Mouse (Mus musculus) 3134 (cell line): ENCODE data around the gene Hmga1.

Experiments
- DNase-seq: peaks from one replicate; pipeline ENCODE4 v3.0.0-alpha.2; 2011; ENCODE audit warnings: low spot score; ENCODE audit not compliant: insufficient read length; ENCODE audit errors: extremely low read depth

Hmga1 gene

DNA sequence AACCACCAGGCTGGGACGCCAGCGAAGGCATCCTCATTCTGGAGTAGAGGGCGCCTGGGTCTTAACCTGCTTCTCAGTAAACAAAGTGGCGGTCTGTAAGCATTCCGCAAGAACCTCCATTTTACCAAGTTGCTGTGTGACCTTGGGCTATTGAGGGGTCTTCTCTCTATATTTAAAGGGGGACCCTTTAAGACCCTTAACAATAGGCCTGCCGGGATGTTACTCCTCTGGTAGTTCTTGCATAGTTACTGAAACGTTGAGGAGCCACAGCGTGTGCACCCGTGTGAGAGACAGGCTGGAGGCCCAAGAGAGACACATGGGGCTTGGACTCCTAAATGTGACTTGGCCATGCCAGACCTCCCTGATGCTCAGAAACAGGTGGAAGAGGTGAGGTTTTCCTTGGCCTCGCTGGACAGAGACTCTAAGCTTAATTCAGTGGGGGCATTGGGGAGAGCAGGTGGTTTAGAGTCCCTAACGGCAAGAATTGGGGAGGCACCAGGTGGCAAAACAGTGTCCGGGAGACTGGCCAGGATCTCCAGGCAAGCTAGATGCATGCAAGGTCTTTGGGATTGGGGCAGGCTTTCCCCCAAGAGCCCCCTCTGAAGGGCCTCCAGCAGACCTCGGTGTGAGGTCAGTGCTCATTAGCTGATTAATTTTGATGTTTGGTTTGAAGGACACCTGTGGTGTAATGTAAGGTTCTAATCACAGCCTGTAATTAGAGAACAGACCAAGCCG is 1.8 kb downstream of the Hmga1 start:
- DNase-seq, result no peak

DNA sequence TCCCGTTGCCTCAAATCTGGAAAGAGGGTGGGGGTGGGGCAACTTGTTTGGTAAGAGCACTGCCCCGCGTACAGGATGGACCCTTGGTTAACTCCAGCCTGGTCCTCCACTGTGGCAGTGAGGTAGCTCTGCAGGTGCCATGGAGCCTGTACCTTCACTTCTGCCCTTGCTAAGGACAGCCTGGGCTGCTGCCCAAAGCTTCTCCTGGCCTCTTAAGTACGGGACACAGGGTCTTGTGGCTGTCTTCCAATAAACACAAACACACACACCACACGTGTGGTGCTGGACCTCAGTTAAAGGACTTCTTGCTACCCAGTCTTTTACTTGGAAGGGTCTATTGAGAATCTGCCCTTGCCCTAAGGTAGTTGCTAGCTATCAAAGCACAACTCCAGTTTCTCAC is 2.5 kb downstream of the Hmga1 start:
- peak; percentile 51 for DNase-seq

DNA sequence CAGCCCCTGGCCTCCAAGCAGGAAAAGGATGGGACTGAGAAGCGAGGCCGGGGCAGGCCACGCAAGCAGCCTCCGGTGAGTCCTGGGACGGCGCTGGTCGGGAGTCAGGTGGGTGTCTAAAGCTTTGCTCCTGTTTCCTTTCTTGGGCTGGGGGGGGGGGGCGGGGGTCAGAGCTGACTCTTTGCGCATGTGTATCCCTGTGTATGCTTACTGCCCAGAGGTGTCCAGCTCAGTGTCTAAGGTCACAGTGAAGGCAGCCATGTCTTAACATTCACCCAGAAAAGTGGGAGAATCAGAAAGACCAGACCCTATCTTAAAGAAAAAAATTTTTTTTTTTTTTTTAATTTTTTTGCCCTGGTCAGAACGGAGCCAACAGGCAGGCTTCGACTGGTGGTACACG is 3.3 kb downstream of the Hmga1 start:
- DNase-seq, result no peak

DNA sequence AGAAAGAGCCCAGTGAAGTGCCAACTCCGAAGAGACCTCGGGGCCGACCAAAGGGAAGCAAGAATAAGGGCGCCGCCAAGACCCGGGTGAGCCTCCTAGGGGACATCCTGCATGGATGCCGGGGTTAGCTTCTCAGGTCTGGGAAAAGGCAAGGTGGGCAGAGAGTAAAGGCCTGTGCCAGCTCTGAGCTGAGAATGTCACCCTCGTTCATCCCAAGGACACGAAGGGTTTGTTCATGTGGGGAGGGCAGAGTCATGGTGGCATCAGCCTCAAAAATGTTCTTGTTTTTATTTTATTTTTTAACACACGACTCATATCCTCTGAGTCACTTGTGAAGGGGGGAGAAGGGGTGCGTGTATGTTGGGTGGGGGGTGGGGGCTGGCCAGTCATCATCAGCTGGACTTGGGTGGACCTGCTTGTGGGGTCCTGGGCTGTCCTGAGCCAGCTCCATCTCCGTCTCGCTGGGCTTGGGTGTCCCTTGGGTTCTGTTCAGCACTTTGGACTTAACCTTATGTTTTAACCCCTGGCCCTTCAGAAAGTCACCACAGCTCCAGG is 4.7 kb downstream of the Hmga1 start:
- peak; percentile 64 for DNase-seq

DNA sequence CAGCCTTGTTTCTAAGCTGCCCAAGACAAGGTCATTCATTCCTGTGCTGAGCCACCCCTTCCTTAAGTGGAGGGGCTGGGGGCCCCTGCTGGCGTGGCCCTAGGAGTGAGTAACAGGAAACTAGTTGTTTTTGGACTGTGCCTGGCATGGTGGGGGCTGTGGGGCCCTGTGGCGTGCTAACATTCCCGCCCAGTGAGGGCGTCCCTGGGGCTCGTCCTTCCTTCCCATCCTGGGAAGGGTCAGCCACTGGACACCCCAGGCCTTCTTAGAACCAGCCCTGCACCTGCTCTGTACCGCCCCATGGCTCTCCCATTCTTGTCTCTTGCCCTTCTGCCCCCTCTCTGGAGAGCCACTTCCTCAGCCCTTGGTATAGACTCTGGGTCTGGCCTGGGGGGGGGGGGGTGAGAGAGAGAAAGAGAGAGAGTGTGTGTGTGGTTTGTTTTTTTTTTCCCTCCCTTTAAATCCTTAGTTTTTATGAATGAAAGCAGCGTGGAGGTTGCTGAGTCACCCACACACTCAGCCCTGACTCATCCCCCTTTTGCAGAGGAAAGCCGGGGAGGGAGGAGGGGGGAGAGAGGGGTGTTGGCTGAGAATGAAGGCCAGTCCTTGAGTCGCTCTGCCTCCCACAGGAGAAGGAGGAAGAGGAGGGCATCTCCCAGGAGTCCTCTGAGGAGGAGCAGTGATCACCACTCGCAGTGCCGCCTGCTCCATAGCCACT is 5.7 kb downstream of the Hmga1 start:
- DNase-seq, result peak; percentile 92

DNA sequence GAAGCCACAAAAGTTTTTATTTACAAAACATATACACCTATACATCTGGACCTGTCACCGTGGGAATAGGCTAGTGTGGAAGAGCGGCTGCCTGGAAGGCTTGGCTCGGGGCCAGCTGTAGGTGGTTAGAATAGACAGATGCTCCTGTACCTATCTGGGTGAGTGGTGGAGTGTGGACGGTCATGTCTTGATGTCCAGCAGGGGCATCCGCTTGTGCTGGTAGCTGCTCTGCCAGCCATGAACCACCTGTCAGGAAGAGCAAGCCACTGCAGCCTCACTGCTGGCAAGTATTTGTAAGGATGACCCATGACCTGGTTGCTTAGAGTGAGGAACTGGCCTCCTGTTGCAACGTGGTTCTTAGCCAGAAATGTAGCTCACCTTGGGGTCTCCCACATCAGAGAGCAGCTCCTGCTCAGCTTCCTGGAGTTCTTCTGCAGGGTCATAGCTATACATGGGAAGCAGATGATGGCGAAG is 7.5 kb downstream of the Hmga1 start:
- no peak for DNase-seq

DNA sequence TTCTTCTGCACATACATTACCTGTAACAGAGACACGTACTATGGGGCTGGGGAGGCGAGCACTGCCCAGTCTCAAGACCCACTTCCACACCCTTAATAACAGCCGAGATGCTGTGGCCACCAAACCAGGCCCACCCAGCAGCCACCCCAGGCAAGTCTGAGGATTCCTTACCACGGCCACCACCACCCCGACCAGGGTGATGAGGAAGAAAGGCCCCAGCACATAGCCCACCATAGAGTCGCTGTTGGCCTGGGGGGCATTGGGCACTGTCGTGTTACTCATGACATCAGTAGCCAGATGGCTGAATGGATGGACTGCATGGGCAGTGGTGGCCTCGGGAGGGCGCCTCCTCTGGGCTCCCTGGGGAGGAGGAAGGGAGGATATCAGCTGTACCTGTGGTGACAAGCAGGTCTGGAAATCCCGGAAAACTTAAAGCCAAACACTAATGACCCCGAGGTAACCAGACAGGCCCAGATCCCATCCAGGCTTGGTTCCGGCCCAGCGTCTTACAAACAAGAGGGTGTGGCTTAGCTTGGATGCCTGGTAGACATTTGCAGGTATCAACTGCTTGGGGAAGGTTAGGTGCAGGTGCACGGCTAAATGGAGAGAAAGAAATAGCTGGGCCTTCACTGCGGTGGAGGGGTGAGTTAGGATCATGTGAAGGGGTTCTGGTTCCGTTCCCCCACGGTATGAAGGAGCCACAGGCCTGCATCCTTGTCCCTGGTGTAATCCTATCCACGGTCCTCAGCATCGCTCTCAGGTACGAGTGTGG is 8.3 kb downstream of the Hmga1 start:
- DNase-seq, result peak; percentile 61

DNA sequence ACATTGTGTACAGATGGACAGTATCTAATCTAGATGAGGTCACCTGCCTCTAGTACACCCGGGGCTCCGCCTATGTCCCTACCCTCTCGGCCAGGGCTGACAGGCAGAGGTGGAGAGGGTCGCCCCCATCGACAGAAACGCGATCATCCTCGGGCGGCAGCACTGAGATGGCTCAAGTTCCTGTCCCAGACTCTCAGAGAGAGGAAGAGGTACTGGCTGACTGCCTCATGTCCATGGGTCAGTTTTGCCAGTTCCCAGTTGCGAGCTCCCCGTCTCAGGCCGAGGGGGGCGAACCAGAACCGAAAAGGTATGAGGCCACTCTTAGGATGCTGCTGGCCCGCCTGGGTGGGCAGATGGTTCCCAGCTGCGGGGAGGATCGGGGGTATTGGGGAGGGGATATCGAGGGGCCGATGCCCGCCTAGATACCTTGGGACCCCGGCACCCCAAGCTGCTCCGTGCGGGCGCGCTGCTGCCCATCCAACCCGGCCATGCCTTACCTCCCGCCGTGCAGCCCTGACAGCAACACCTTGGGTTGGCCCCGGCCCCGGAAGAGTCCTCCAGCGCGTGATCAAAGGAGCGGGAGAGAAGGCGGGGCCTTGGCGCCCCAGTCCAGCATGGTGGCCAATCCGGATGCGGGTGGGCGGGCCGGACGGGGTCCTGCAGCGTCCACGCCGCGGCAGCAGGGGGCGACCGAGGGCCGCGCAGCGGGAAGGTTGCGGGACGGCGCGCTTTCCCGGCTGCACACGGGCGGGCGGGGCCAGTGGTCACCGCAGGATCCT is 9.1 kb downstream of the Hmga1 start, which contains the start of gene AI413582:
Gene AI413582, minus strand, starts transcription at position 594 of the 779 bp plus-strand sequence.
- peak; percentile 94 for DNase-seq

DNA sequence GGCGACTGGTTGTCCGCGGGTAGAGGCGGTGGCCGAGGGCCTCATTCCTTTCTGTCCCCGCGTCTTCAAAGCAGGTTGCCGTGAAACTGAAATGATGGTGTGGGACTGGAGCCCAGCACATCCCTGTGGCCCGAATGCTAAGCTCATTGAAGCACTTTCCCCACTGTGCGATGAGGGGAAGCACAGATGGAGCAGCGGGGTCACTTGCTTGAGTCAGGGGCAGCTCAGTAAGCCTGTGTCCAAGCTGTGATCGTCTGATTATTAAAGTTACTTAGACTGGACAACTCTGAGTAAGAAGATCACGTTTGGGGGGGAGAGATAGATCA is 9.6 kb downstream of the Hmga1 start:
- DNase-seq, result no peak

DNA sequence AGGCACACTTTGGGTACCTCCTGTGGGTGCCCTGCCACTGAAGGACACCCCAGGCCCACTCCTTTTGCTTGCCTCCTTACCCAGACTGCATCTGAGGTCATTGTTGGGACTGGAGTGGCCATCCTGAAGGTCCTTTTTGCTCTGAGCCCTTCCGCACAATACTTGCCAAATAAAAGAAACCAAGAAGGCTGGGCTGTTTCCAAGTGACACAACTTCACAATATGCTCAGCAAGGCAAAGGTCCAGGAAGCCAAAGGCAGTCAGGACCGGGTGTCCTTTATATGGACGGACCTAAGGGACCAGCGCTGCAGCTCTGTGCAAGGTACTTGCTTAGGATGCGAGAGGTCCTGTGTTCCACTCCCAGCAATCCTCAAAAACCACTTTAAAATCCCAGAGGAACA is 11.9 kb downstream of the Hmga1 start:
- no peak for DNase-seq

DNA sequence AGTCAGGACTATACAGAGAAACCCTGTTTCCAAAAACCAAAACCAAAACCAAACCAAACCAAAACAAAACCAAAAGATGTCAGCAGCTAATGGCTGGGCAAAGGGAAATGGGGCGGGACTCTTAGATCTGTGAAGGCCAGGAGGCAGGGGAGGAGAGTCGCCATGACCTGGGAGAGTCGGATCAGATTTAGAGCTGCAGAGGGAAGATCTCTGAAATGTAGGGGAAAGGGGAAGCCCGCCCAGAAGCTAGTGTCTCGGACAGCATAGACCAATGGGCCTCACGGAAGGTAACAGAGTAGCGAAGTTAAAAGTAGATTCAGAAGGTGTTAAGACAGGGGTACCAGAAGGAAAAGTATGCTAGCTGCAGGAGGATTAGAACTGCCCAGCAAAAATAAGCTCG is 15.0 kb downstream of the Hmga1 start:
- no peak for DNase-seq

DNA sequence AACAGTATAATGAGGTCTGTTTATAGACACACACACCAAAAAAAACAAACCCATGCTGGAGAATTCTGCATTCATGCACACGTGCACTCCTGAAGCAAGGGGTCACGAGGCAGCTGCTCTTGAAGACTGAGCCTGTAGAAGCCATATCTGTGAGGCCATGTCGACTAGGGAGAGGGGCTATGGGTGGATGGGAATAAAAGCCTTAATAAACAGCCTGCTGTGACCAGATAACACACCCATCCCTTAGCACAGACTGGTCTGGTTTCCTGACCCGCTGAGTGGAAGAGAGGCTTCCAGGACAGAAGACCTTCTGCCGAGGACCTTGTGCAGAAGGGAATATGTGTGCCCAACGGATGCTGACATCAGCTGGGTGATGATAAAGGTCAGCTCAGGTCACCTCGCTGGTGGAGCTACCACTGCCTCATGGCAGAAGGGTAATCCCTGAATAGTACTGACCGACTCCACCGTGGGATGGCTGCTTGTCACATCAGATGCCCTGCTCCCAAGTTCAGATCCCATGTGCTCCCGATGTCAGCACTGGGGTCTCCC is 17.5 kb downstream of the Hmga1 start:
- DNase-seq, result no peak

DNA sequence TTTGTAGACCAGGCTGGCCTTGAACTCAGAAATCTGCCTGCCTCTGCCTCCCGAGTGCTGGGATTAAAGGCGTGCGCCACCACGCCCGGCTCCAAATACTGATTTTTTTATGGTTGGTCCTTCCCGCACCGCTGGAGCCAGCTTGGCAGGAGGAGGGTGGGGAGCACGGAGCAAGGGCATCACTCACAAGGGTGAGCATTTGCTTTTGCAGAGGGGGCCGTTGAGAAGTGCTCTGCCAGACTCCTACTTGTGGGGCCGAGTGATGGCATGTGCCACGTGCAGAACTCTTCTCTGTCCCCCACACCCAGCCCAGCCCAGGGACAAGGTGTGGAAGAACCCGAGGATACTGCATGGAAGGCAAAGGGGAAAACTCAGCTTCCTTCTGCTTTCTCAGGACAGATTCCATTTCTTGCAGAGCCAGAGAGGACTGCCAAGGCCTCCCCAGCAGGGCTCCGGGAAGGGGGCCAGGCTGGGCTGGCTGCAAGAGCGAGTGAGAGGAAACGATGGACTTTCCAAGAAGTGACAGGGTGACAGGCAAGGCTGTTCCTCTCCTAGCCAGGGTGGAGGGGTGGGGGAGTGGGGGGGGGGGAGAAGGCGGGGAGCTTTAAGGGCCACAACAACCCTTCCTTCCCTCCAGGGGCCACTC is 18.3 kb downstream of the Hmga1 start:
- DNase-seq, result no peak

DNA sequence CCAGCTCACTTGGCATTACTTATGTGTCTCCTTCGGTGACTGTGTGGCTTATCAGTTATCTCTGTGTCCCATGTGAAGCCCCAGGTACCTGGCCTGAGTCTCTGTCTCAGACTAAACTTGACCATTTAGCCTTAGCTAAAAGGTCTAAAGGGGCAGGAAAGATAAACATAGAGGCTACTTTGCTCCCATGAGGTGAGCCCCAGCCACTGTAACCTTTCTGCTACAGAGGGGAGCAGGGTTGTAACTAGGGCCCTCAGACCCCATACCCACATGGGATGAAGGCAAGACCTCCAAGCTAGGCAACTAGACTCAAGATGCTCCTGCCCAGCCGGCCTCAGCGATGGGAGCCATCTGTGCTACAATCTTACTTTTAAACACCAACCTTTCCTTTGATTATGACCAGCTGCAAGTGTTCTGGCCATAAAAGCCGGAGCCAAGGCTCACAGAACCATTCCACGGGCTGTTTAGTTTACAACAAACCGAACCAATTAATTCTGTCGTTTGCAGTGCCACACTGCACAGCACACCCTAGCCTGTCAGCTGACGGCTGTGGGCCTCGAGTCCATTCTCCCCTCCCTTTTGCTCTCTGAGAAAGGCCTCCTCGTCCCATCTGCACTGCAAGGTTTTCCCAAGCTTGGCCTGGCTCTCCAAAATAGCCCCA is 18.9 kb downstream of the Hmga1 start:
- no peak for DNase-seq

DNA sequence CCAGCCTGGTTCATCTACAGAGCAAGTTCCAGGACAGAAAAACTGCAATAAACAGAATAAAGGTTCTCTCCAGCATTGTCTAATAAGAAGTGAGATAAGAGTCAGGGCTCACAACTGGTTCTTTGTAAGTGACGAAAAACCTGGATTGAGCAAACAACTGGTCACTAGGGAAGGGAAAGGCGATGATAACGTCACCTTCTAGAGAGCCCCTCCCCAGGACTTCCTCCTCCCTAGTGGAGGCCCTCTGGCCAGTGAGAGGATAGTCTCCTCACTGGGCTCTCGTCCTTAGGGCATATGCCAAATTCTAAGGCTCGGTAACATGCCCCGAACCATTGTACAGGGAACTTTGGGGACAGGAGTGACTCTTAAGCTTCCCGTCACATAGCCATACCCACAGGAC is 19.8 kb downstream of the Hmga1 start:
- no peak for DNase-seq

DNA sequence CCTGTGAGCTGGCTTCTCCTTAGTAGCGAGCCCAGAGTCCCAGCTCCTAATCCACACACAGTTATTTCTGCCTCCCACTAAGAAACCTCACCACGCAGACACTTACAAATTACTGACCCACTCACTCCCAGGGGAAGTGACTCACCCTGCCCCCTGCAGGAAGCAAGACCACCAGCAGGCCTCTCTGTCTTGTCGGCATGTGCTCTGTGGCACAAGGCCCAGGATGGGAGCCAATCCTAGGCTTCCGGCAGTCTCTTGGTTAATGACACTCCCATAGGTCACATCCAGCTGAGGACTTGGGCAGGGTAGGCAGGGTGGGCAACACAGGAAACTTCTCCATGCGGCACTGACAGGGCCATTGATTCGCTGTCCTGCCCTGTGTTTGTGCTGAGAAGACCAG is 21.2 kb downstream of the Hmga1 start:
- no peak for DNase-seq

DNA sequence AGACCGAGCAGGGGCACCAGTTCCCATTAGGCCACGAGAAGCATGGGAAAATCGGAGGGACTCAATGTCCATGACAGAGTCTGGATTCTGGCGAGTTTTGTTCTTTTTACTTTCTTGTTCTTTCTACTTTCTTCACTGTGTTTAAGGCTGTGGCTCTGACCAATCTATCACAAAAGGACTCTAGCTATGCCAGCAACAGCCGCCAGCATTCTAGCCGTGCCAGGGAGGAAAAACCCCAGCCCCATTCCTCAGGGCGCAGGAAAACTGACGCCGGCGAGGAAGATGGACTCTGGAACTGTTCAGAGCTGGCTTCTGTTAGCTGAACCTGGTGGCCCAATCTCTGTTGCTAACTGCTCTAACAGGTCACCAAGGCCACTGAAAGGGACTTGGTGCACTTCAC is 22.2 kb downstream of the Hmga1 start:
- no peak for DNase-seq

DNA sequence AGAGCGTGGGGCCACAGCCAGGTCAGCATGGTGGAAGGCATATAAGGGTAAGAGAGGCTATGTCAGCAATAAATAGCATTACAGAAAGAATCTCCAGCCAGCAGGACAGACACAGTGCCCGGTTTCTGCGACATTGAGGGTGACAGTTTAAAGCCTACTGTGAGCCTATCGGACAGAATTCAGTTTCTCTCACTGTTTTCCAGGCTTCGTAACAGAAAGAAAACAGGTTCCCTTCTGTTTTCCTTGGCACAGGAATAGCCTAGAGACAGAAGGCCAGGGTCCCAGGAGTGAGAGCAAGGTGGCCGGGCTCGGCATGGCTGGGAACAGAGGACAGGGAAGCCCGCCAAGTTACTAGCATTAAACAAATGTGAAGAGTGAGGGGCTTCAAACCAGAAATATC is 23.5 kb downstream of the Hmga1 start:
- DNase-seq, result no peak

DNA sequence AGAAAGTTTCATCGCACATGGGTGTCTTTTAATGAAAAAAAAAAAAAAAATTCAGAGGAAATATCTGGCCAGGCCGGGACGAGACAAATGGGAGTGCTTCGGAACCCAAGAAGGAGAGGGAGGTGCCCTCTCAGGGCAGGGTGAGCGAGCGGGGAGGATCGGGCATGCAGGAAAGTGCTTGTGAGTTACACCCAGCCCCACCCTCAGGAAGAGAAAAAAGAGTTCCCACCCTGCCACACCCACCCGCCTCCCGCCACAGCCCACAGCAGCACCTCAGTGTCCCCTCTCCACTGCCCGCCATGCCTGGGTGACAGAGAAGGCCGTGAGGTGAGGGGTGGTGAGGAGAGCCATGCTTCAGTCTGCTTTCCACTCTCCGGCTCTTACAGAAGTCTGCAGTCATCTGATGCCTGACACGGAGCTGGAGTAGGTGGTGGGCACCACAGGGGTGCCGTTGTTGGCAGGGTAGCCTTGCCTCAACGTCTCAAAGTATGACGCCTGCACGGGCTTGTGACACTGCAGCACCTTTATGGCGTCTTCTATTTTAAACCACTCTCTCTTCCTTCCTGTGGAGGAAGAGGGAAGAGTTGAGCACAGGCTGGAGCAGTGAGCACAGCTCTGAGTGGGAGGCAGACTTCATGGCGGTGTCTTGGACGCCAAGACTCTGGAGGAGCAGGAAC is 24.2 kb downstream of the Hmga1 start:
- DNase-seq, result no peak
